Mouse (Mus musculus) limb, embryonic 14.5 days (tissue): ENCODE results near the gene Aldh18a1. TPM values are rescaled to one million over a fixed set of nuclear protein-coding genes. Genes with fewer than 3 reads are reported as not detected.
A peak's percentile ranks its signal among the peaks of the same experiment; 100 is the strongest.

ENCODE experiments used
- ATAC-seq: fragments of 200-750 bp; cut with Nextera tagmentation; 2 replicates; pipeline ENCODE4 v1.8.0; 2017; ENCODE audit warnings: low read depth, moderate number of reproducible peaks, moderate TSS enrichment; ENCODE audit not compliant: low FRiP score
- DNase-seq: peaks from one replicate; pipeline ENCODE4 v3.0.0-alpha.2; 2015; ENCODE audit warnings: low spot score
- H3K27ac ChIP-seq: fragments of 300-500 bp; sonication (generic); replicated peaks from 2 replicates; pipeline ENCODE4 v1.5.1; 2014; ENCODE audit warnings: low read depth, mild to moderate bottlenecking, low read length, moderate library complexity, mixed read lengths
- H3K27me3 ChIP-seq: fragments of 300-500 bp; sonication (generic); 2 replicates; pipeline ENCODE4 v1.6.1; 2014; ENCODE audit warnings: low read length, mixed read lengths; ENCODE audit not compliant: control insufficient read depth, insufficient read depth
- H3K36me3 ChIP-seq: fragments of 300-500 bp; sonication (generic); 2 replicates; pipeline ENCODE4 v1.6.1; 2014; ENCODE audit warnings: mild to moderate bottlenecking, low read length, moderate library complexity, mixed read lengths; ENCODE audit not compliant: control insufficient read depth, insufficient read depth
- H3K4me1 ChIP-seq: fragments of 300-500 bp; sonication (generic); 2 replicates; pipeline ENCODE4 v1.6.1; 2014; ENCODE audit warnings: antibody characterized with exemption, low read length, mixed read lengths; ENCODE audit not compliant: control insufficient read depth, insufficient read depth
- H3K4me2 ChIP-seq: fragments of 300-500 bp; sonication (generic); replicated peaks from 2 replicates; pipeline ENCODE4 v1.6.1; 2014; ENCODE audit warnings: low read depth, mild to moderate bottlenecking, low read length, moderate library complexity; ENCODE audit not compliant: severe bottlenecking
- H3K4me3 ChIP-seq: fragments of 300-500 bp; sonication (generic); replicated peaks from 2 replicates; pipeline ENCODE4 v1.5.1; 2014; ENCODE audit warnings: low read length
- H3K9ac ChIP-seq: fragments of 300-500 bp; sonication (generic); 2 replicates; pipeline ENCODE4 v1.6.1; 2014; ENCODE audit warnings: mild to moderate bottlenecking, low read depth, low read length, moderate library complexity; ENCODE audit not compliant: severe bottlenecking
- H3K9me3 ChIP-seq: fragments of 300-500 bp; sonication (generic); 2 replicates; pipeline ENCODE4 v1.6.1; 2016; ENCODE audit warnings: low read length; ENCODE audit not compliant: control insufficient read depth
- POLR2A ChIP-seq: fragments of 200-500 bp; IDR thresholded peaks from 2 replicates; pipeline ENCODE4 v1.8.0; 2012; ENCODE audit warnings: inconsistent platforms, mild to moderate bottlenecking, moderate library complexity, borderline replicate concordance; ENCODE audit not compliant: insufficient read depth, insufficient read length; ENCODE audit errors: extremely low read depth
- WGBS: fragments of 180-500 bp; shearing (Covaris S2); extraction: QIAGEN DNeasy Blood & Tissue Kit; methylation state at CpG from one replicate; pipeline ENCODE4 v1.1.7; 2014; 5-methylcytosine and 5-hydroxymethylcytosine counted together
- polyA plus RNA-seq, 2 experiments: library from polyadenylated mRNA; depleted of rRNA in 1 of 2; stranded (reverse) in 1 of 2; unstranded in 1 of 2; fragments of >200 nt; fragmentation: Nextera tagmentation in 1 of 2; extraction: Ambion mirVana in 1 of 2; gene quantifications; 2 replicates each; pipeline versions ENCODE4 v1.2.1 to v1.2.3; 2012 to 2014

Gene Aldh18a1
- polyA plus RNA-seq, 2 experiments, result 65.3 to 79.8 TPM

GRCm38 (mm10) chr19:40586908-40587307, 1.4 kb downstream of the Aldh18a1 start:
- peak overlapping the region; percentile 72 for H3K4me2 ChIP-seq
- WGBS, result 60% methylated on average over 7 of the region's 7 CpGs
- peak overlapping the region; percentile 74; the same call in 1 of the 2 replicates for H3K9ac ChIP-seq

GRCm38 (mm10) chr19:40581662-40582061, 6.6 kb downstream of the Aldh18a1 start:
- WGBS, result 53% methylated on average over 5 of the region's 5 CpGs
- Histone ChIP-seq H3K4me2 (no peak overlapping the region), H3K4me3 (no peak overlapping the region), H3K9me3 (no peaks in the 10 kb centered on the region), H3K9ac (no peak overlapping the region), H3K36me3 (peaks cover 69% of the 10 kb centered on the region), H3K27ac (no peak overlapping the region), H3K27me3 (no peaks in the 10 kb centered on the region), H3K4me1 (peaks cover under 1% of the 10 kb centered on the region)
- DNase-seq (no peak), ATAC-seq (no peak)
- no peak for TF ChIP-seq POLR2A

More at GRCm38 (mm10) chr19:40586908-40587307, 1.4 kb downstream of the Aldh18a1 start:
- DNase-seq (no peak), ATAC-seq (no peak)
- Histone ChIP-seq H3K4me3 (peak overlapping the region; percentile 76), H3K36me3 (peaks cover 29% of the 10 kb centered on the region), H3K27me3 (no peaks in the 10 kb centered on the region), H3K4me1 (peaks cover 7% of the 10 kb centered on the region), H3K9me3 (no peaks in the 10 kb centered on the region), H3K27ac (no peak overlapping the region)
- no peak for TF ChIP-seq POLR2A

- Histone ChIP-seq H3K4me1 (no peaks in the 10 kb centered on the region), H3K27me3 (no peaks in the 10 kb centered on the region), H3K4me3 (no peak overlapping the region), H3K27ac (no peak overlapping the region), H3K9ac (no peak overlapping the region), H3K36me3 (peaks cover 69% of the 10 kb centered on the region), H3K9me3 (no peaks in the 10 kb centered on the region), H3K4me2 (no peak overlapping the region)
- DNase-seq (no peak), ATAC-seq (no peak)
- 91% methylated on average over 2 of the region's 2 CpGs for WGBS
- TF ChIP-seq POLR2A, result no peak
These were observed 7.4 kb downstream of the Aldh18a1 start for GRCm38 (mm10) chr19:40580902-40581301.

GRCm38 (mm10) chr19:40575438-40575837, 12.8 kb downstream of the Aldh18a1 start:
- DNase-seq (no peak), ATAC-seq (no peak)
- Histone ChIP-seq H3K27me3 (no peaks in the 10 kb centered on the region), H3K4me2 (no peak overlapping the region), H3K4me1 (no peaks in the 10 kb centered on the region), H3K36me3 (peaks cover 89% of the 10 kb centered on the region), H3K9me3 (peaks cover 5% of the 10 kb centered on the region; the same call in 1 of the 2 replicates), H3K9ac (no peak overlapping the region), H3K27ac (no peak overlapping the region), H3K4me3 (no peak overlapping the region)
- TF ChIP-seq POLR2A, result no peak
- WGBS, result 89% methylated on average over 5 of the region's 5 CpGs

- no peak for ATAC-seq
- TF ChIP-seq POLR2A, result no peak
- H3K27ac ChIP-seq, result no peak overlapping the region
- H3K4me1 ChIP-seq, result no peaks in the 10 kb centered on the region
- H3K4me3 ChIP-seq, result no peak overlapping the region
- DNase-seq, result no peak
- no peak overlapping the region for H3K4me2 ChIP-seq
- H3K27me3 ChIP-seq, result no peaks in the 10 kb centered on the region
- H3K36me3 ChIP-seq, result peaks cover 99% of the 10 kb centered on the region
- peaks cover 11% of the 10 kb centered on the region; the same call in 1 of the 2 replicates for H3K9me3 ChIP-seq
- H3K9ac ChIP-seq, result no peak overlapping the region
- WGBS, result 97% methylated on average over 9 of the region's 9 CpGs
These were observed 17.5 kb downstream of the Aldh18a1 start for GRCm38 (mm10) chr19:40570726-40571125.

- no peak for TF ChIP-seq POLR2A
- WGBS, result 91% methylated on average over 3 of the region's 3 CpGs
- DNase-seq, result no peak
- H3K36me3 ChIP-seq, result peaks cover 98% of the 10 kb centered on the region
- no peak overlapping the region for H3K27ac ChIP-seq
- peaks cover 11% of the 10 kb centered on the region; the same call in 1 of the 2 replicates for H3K9me3 ChIP-seq
- ATAC-seq, result no peak
- H3K4me3 ChIP-seq, result no peak overlapping the region
- H3K4me2 ChIP-seq, result no peak overlapping the region
- H3K9ac ChIP-seq, result no peak overlapping the region
- H3K4me1 ChIP-seq, result no peaks in the 10 kb centered on the region
- H3K27me3 ChIP-seq, result no peaks in the 10 kb centered on the region
These were observed 20.6 kb downstream of the Aldh18a1 start for GRCm38 (mm10) chr19:40567616-40568015.
